Mouse (Mus musculus) activated CD4-positive, CD25-positive, alpha-beta regulatory T cell, adult 4 months (primary cell): Measurements from ENCODE around the gene Gm3696. TPM values are rescaled to one million over a fixed set of nuclear protein-coding genes. Genes with fewer than 3 reads are reported as not detected.
"Not testable (repeated sequence)": the region's sequence is repeated elsewhere in the genome, so short reads cannot be mapped to it uniquely, and the experiment has no call there.

ENCODE experiments used
- ATAC-seq: one replicate; pipeline ENCODE4 v1.8.0; 2017
- polyA plus RNA-seq, 2 experiments: library from polyadenylated mRNA; unstranded; fragments of 100-300 nt; shearing (Covaris generic); gene quantifications; one replicate each; pipeline ENCODE4 v1.2.1; 2017

Gm3696 gene
- 1 to 10 TPM; 3.3 to 5.9 TPM for polyA plus RNA-seq

GRCm38 (mm10) chr14:7100521-7100920 lies at the start of gene Gm3696:
Gene Gm3696 (minus strand): TSS chr14:7100621.
- ATAC-seq, result not testable (repeated sequence)

GRCm38 (mm10) chr14:7125312-7125711 lies 24.9 kb upstream of the Gm3696 start, which contains the start of gene Gm6676:
Gene Gm6676 (minus strand): TSS chr14:7125412.
- not testable (repeated sequence) for ATAC-seq

- not testable (repeated sequence) for ATAC-seq
Measured at GRCm38 (mm10) chr14:7105124-7105802, 4.8 kb upstream of the Gm3696 start.

- ATAC-seq, result not testable (repeated sequence)
Measured at GRCm38 (mm10) chr14:7044870-7045269, 55.6 kb downstream of the Gm3696 start, which contains the start of gene Gm3685. Gene Gm3685 (minus strand): TSS chr14:7044970.

Other genes starting within 250 kb of the Gm3696 start
- gene Gm3667, start 210.7 kb downstream of the Gm3696 start, polyA plus RNA-seq, result 10 to 100 TPM in 1 of 2 experiments, 1 to 10 TPM in 1; 6.1 to 10.2 TPM
- gene Gm6356, start 126.8 kb downstream of the Gm3696 start, polyA plus RNA-seq, result not detected
- 1 to 10 TPM in 1 of 2 experiments, under 1 TPM in 1; 0.86 to 2.7 TPM for gene Gm10406, start 73.2 kb downstream of the Gm3696 start, polyA plus RNA-seq
- not detected for gene Gm3685, start 55.7 kb downstream of the Gm3696 start, polyA plus RNA-seq
- gene Gm6676, start 24.8 kb upstream of the Gm3696 start, polyA plus RNA-seq, result not detected
- gene Gm3512, start 73.9 kb upstream of the Gm3696 start, polyA plus RNA-seq, result 10 to 100 TPM in 1 of 2 experiments, 1 to 10 TPM in 1; 8.1 to 10.4 TPM
- gene Gm16434, start 93.9 kb upstream of the Gm3696 start, polyA plus RNA-seq, result not detected
- not detected for gene Gm3727, start 164.1 kb upstream of the Gm3696 start, polyA plus RNA-seq
- gene Gm3739, start 214.4 kb upstream of the Gm3696 start, polyA plus RNA-seq, result 10 to 100 TPM in 1 of 2 experiments, 1 to 10 TPM in 1; 7.5 to 12.4 TPM
- not detected for gene Gm5797, start 231.8 kb upstream of the Gm3696 start, polyA plus RNA-seq